Mouse (Mus musculus): ENCODE data around the gene Prl3b1. TPM values are rescaled to one million over a fixed set of nuclear protein-coding genes. Genes with fewer than 3 reads are reported as not detected.

The Prl3b1 gene
- not detected in 2 replicates for polyA plus RNA-seq (2012; rRNA removed)

GRCm38 (mm10) chr13:27241547-27241946 is at the start of gene Prl3b1:
Prl3b1 (plus strand) TSS chr13:27241847.

GRCm38 (mm10) chr13:27196359-27196758 is 45.3 kb upstream of the Prl3b1 start, which contains the start of gene Prl3c1:
Prl3c1 (plus strand) TSS chr13:27196659.

GRCm38 (mm10) chr13:27259136-27259535 is 17.5 kb downstream of the Prl3b1 start, which contains the start of gene Prl3a1:
Prl3a1 (plus strand) TSS chr13:27259436.

Other genes with a start within 250 kb of the Prl3b1 start
- gene Prl, start 184.3 kb upstream of the Prl3b1 start, polyA plus RNA-seq (2012; rRNA removed) = not detected in 2 replicates
- gene Prl3d1, start 147.7 kb upstream of the Prl3b1 start, polyA plus RNA-seq (2012; rRNA removed) = not detected in 2 replicates
- not detected in 2 replicates for gene Prl3d2, start 120.1 kb upstream of the Prl3b1 start, polyA plus RNA-seq (2012; rRNA removed)
- gene Prl3d3, start 85.1 kb upstream of the Prl3b1 start, polyA plus RNA-seq (2012; rRNA removed) = not detected in 2 replicates
- not detected in 2 replicates for gene Prl3c1, start 45.2 kb upstream of the Prl3b1 start, polyA plus RNA-seq (2012; rRNA removed)
- not detected in 2 replicates for gene Prl3a1, start 17.6 kb downstream of the Prl3b1 start, polyA plus RNA-seq (2012; rRNA removed)
- 0.28 TPM in 1 of 2 replicates, not detected in the other for gene Prl6a1, start 70.8 kb downstream of the Prl3b1 start, polyA plus RNA-seq (2012; rRNA removed)
- not detected in 2 replicates for gene Prl8a2, start 103.8 kb downstream of the Prl3b1 start, polyA plus RNA-seq (2012; rRNA removed)
- gene Prl2b1, start 149.0 kb downstream of the Prl3b1 start, polyA plus RNA-seq (2012; rRNA removed) = not detected in 2 replicates
- not detected in 2 replicates for gene Prl8a6, start 196.8 kb downstream of the Prl3b1 start, polyA plus RNA-seq (2012; rRNA removed)

All from colon, adult 2 months (tissue).